In genomic region chr15:62903047-62903822, GRCm38 (mm10) we compare ENCODE assay signal across 10 mouse cellular contexts.
DNase-seq lines count a peak whose midpoint lies in the region; ATAC-seq lines count a peak whose summit lies in the region.
"Had no signal": no experiment of that assay in that cellular context is flagged by ENCODE, and none has a peak within 500 bp of the region (broad histone marks: within the 10 kb centered on the region; RNA-seq: fewer than 3 reads in every experiment).

No protein-coding gene starts in this region.

- H3K9me3 ChIP-seq in forebrain, embryonic 15.5 days = no peaks in the 10 kb centered on the region
- H3K9me3 ChIP-seq in lung, embryonic 16.5 days (ENCODE audit: control insufficient read depth, low read length) = no peaks in the 10 kb centered on the region
- H3K9me3 ChIP-seq: megakaryocyte, embryonic 14.5 days had no signal

- H3K4me1 ChIP-seq in forebrain, embryonic 15.5 days = peaks cover 21% of the 10 kb centered on the region
- peaks cover 12% of the 10 kb centered on the region for H3K4me1 ChIP-seq in lung, embryonic 16.5 days (replicated peaks; ENCODE audit: control insufficient read depth, insufficient read depth, low read length)

- H3K4me2 ChIP-seq in forebrain, embryonic 15.5 days (replicated peaks) = peak overlapping the region; percentile 6; the same call in 1 of the 2 replicates
- peak overlapping the region; percentile 19; the same call in 1 of the 2 replicates for H3K4me2 ChIP-seq in lung, embryonic 16.5 days (ENCODE audit: low read depth, low read length)

- DNase-seq in MN1 (ENCODE audit: low spot score) = peak; percentile 99
- peak; percentile 55 for DNase-seq in heart, postnatal 25 days (ENCODE audit: low spot score)
- peak; percentile 76 to 91 for DNase-seq in layer of hippocampus, adult 18-20 months (ENCODE audit: low spot score in 2 of 2)
- DNase-seq in retina, embryonic 14.5 days (ENCODE audit: low spot score) = peak; percentile 76
- no peak for DNase-seq in c-Kit-positive CD71-positive TER-119-positive erythroid progenitor cells, embryonic 14.5 days (ENCODE audit: low spot score)

- intact Hi-C loops in heart, postnatal 25 days (cut with DNase I) = loop anchor here (5.0 kb wide), 1 partner anchor 921 kb away; no protein-coding TSS in a partner anchor

- no peak overlapping the region for H3K4me3 ChIP-seq in forebrain, embryonic 15.5 days
- H3K4me3 ChIP-seq in lung, embryonic 16.5 days (ENCODE audit: low read length) = no peak overlapping the region
- H3K4me3 ChIP-seq: megakaryocyte, embryonic 14.5 days had no signal

- H3K9ac ChIP-seq in forebrain, embryonic 15.5 days (replicated peaks) = no peak overlapping the region
- H3K9ac ChIP-seq in lung, embryonic 16.5 days (ENCODE audit: low read length) = no peak overlapping the region

- H3K36me3 ChIP-seq in forebrain, embryonic 15.5 days = no peaks in the 10 kb centered on the region
- no peaks in the 10 kb centered on the region for H3K36me3 ChIP-seq in lung, embryonic 16.5 days (ENCODE audit: control insufficient read depth, insufficient read depth, low read length)

- peak overlapping the region; percentile 31 for H3K27ac ChIP-seq in forebrain, embryonic 15.5 days (replicated peaks)
- 0 out of 2 replicates have a peak overlapping the region, but pooled peaks have one; percentile 1 for H3K27ac ChIP-seq in lung, embryonic 16.5 days (ENCODE audit: low read length)

- 10% methylated on average over 17 of the region's 17 CpGs for WGBS in forebrain, embryonic 15.5 days
- 29% methylated on average over 17 of the region's 17 CpGs for WGBS in lung, embryonic 16.5 days

- peak; percentile 56 for ATAC-seq in cerebellum, adult (ENCODE audit: insufficient number of reproducible peaks, low FRiP score, low TSS enrichment)
- peak; percentile 96 for ATAC-seq in forebrain, embryonic 15.5 days (replicated peaks)
- ATAC-seq in lung, embryonic 16.5 days (ENCODE audit: low read depth) = peak; percentile 85
- ATAC-seq: Patski had no signal

- H3K27me3 ChIP-seq in forebrain, embryonic 15.5 days = no peaks in the 10 kb centered on the region
- no peaks in the 10 kb centered on the region for H3K27me3 ChIP-seq in lung, embryonic 16.5 days (ENCODE audit: control insufficient read depth, insufficient read depth, low read depth, low read length)
- H3K27me3 ChIP-seq: megakaryocyte, embryonic 14.5 days; Patski had no signal
